Mouse (Mus musculus): ENCODE data around the gene Spindoc.

DNA sequence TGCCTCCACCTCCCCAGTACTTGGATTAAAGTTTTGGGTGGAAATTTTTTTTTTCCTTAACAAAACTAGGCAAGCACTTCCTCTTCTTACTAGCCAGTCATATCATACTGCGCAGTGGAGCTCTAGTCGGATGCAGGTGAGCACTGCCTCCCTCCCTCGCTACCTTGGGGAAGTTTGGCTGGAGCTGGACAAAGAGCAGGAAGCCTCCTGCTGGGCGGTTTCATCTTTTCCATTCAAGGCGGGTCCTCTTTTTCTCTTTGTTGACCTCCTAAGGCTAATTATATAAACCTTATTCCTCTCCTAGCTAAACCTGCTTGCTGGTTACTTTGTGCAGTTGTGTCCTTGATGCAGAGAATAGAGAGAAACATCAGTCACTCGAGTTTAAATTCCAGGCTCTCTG lies 29.2 kb downstream of the Spindoc start:
- TF ChIP-seq CTCF (IDR thresholded peaks at IDR 0.05; ENCODE audit: insufficient read depth, low read depth, low read length) = no peak
- TF ChIP-seq POLR2A (IDR thresholded peaks at IDR 0.05; ENCODE audit: insufficient read depth, low read depth, low read length) = no peak
